Mouse (Mus musculus) frontal cortex, postnatal 14 days (tissue): ENCODE measurements at regions not wholly inside any gene's neighbourhood (a gene's known extent, or its start where the extent isn't known, plus 50 kb on each side); places are given as distances from the start of the nearest gene placed in this dataset.

Experiments
- DNase-seq, 2 experiments: peaks; one replicate each; pipeline ENCODE4 v3.0.0; 2022; ENCODE audit warnings: low spot score in 2 of 2

GRCm38 (mm10) chr10:126815730-126816129, 85.4 kb downstream of the Atp23 start:
- peak in 1 of 2 experiments; percentile 48 for DNase-seq

GRCm38 (mm10) chr10:126814968-126815367, 86.2 kb downstream of the Atp23 start:
- DNase-seq = no peak

GRCm38 (mm10) chr10:126813051-126813593, 88.0 kb downstream of the Atp23 start:
- DNase-seq = no peak

- DNase-seq = no peak
These were observed 88.9 kb downstream of the Atp23 start for GRCm38 (mm10) chr10:126812243-126812755.

GRCm38 (mm10) chr10:126810346-126811095, 90.6 kb downstream of the Atp23 start:
- no peak for DNase-seq

GRCm38 (mm10) chr10:126809587-126809986, 91.6 kb downstream of the Atp23 start:
- peak; percentile 30 to 39 for DNase-seq

DNA sequence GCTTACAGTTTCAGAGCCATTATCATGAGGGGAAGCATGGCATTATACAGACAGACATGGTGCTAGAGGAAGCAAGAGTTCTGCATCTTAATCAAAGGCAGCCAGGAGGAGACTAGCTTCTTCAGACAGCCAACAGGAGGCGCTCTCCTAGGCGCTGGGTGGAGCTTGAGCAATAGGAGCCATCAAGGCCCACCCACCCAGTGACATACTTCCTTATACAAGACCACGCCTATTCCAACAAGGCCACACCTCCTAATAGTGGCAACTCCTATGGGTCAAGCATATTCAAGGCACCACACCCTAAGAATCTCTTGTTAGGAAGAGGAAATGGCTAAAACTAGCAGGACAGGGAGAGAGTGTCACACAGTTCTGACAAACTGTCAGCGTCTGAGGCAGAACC, 94.3 kb downstream of the Atp23 start:
- DNase-seq = no peak

GRCm38 (mm10) chr10:126802732-126803131, 98.4 kb downstream of the Atp23 start:
- DNase-seq = no peak

DNA sequence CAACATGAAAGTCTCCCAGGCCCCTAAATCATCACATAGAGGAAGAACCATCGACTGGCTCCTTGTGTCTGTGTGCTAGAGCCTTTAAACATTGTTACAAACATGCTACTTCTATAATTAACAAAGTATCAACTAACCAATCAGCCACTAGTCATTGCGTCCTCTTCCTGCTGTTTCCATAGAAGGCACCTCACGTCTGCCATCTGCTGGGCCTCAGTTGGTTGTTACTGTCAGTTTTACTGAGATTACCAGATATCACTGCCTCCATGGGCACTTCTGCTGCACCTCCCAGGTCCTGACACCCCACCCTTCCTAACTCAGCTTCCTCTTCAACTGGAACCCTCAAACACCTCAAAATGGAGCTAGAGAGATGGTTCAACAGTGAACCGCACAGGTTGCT, 101.8 kb downstream of the Atp23 start:
- no peak for DNase-seq

DNA sequence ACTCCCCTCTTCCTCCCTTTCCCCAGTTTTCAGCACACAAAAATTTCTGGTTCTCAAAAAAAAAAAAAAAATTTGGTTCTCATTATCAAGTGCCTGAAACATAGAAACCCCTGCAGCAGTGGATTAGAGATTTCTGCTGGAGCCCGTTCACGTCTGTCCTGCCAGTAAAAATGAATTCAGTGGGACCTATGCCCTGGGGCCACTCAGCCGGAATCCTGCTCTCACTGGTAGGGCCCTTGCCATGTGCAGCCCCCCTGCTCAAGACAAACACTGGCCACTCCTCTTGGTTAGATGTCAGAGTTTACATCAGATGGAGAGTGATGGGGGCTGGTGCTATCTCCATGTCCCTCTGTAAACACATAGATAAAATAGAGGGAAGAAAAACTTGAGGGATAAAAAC, 108.0 kb downstream of the Atp23 start:
- DNase-seq = no peak

DNA sequence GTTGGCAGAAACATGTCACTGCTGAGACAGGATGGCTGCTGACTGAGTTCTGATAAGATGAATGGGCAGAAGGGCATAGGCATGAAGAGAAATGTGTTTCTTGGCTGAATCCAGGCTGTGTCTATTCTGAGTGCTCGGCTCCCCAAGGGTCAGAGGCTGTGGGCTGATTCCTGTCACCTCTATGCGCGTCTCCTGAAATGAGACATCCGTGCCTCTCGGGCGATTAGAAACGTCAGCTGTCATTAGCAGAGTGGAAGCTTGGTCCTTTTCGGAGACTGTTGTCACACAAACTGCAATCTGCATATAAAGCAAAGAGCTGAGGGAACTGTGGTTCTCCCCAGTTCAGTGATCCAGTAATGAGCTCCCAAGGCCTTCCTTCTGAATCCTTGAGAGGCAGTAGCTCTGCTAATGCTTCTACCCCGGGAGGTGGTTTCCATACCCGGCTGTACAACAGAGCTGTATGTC, 108.8 kb downstream of the Atp23 start:
- DNase-seq = no peak

DNA sequence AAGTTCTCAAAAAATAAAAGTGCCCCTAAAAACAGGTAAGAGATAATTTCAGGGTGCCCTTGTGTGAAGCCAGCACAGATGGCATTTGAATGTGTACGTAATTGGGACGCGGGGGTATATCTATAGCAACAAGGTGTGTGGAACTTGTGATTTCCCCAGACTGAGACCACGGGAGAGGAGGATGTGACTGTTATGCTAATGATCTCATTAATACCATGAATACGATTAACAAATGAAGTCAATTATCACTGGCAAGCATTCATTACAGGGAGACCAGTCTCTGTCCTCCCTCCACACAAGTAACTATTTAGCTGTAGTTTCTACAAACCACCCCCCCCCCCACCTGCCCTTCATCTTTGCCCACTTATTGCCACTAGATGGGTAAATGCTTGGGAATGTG, 112.9 kb downstream of the Atp23 start:
- DNase-seq = no peak

- DNase-seq = no peak
These were observed 118.0 kb downstream of the Atp23 start for GRCm38 (mm10) chr10:126783161-126783560.

DNA sequence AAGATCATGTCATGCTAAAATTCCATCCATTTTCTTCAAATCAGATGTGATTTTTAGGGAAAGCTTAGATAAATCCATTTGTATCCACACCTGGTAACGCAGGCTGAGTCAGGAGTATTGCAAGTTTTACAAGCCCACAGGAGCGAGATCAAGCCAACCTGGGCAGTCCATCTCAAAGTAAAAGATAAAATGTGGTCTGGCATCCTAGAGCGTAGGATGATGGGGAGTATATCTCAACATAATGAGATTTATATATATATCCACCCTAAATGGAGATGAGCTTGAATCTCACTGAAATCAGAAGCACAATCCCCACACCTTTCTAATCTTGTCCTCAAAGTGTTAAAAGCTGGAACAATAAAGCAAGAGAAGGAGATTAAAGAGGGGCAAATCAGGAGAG, 124.6 kb downstream of the Atp23 start:
- DNase-seq = no peak

GRCm38 (mm10) chr10:126775946-126776345, 125.2 kb downstream of the Atp23 start:
- no peak for DNase-seq

DNA sequence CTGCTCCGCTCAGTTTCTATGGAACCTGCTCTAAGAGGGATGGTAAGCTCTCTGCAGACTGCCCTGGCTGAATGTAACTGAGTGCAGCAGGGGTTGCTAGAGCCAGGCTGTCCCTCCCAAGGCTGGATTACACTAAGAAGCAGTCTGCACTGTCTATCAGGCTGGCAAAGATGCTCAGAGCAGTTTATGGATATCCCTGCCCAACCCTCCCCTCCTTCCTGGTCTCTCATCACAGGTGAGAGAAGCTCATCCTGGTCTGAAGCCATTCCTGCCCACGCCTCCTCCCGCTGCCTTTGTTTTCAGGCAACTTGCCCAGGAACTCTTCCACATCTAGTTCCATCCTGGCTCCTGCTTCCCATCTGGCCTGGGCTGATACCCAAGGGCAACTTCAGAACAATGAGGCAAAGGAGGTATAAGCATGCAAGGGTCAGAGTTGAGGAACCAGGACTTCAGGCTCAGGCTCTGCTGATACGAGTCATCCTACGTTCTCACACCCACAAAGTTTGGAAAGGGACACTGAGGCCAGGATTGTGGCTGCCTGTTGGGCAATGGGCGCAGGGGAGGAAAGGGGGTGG, 130.6 kb downstream of the Atp23 start:
- no peak for DNase-seq

DNA sequence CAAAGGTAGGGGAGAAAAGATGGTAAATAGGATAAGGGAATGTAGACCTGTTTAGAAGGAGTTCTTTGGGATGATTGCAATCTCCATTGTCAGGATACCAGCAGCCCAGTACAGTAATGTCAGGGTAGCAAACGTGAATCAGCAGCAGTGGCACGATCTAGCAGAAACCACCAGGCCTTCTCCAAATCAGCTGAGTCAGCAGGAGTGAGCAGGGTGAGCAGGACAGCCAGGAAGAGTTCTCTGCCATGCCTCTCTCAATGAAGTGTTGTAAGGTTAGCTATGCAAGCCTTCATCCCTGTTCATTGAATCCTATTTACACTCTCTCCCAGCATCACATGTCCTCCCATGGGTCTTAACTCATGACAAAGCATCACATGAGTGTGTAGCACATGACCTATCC, 135.5 kb downstream of the Atp23 start:
- DNase-seq = no peak

DNA sequence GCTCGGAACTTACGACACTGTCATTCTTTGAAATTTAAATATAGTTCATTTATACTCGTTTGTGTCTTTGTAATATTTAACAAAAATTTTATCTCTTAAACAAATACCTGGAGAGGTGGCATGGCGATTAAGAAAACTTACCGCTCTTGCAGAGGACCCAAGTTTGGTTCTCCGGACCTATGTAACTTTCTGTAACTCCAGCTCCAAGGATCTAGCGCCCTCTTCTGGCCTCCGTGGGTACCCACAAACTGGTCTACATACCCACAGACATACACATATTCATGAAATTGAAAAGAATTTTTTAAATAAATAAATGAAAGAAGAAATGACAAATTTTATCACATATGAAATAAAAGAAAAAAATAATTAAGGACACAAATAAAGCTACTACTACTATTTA, 136.4 kb downstream of the Atp23 start:
- no peak for DNase-seq

DNA sequence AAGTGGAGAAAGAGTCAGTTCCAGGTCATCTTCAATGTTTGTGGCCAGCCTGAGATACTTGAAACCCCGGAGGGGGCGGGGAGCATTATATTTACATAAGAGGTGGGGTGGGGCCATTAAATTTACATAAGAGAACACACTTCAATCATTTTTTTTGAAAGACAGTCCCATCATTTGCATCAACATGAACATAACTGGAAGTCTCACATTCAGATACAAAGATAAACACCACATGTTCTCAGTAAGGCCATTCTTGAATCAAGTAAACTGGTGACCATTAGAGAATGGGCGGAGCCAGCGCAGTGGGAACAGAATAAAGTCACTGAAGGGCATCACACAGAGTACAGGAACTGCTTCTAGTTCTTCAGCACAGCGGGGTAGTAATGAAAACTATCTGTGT, 137.2 kb downstream of the Atp23 start:
- DNase-seq = no peak

DNA sequence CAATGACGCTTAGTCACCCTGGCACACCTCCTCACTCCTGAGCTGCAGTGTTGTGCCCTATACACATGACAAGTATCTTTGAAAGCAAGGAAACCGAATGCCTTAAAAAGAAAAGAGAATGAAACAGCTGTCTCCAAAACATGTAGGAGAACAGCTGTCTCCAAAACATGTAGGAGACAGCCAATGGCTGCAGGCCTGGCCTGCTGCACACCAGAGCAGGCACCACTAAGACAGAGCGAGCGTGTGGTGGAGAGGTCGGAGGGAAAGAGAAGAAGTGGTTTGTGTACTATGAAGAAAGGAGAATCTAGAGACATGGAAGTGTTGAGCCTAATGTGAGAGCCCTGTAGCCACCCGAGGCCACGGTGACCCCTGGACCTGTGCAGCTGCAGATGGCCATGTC, 142.5 kb downstream of the Atp23 start:
- DNase-seq = no peak

- DNase-seq = no peak
These were observed 148.0 kb downstream of the Atp23 start for GRCm38 (mm10) chr10:126753201-126753600.

DNA sequence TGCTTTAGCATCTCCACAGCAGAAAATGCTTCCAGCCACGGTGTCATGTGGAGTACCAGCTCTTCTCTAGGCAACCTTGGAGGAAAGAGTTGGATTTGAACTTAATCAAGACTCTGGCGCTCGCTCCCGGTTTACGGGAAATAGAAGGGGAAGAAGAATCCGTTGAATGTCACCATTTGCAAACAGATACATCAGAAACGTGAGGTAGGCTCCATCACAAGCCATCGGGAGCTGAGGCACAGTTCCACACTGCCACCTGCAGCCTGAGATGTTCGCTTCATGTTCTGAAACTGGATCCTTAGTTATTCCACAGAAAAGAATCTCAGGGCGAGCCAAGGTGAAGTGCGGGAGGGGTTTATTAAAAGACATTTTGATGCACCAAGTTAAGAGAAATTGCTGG, 148.5 kb downstream of the Atp23 start:
- peak; percentile 32 to 50 for DNase-seq
